Mouse (Mus musculus) ES-E14 (cell line): ENCODE results near the gene Smco4. TPM values are rescaled to one million over a fixed set of nuclear protein-coding genes. Genes with fewer than 3 reads are reported as not detected.

Source experiments
- DNase-seq: peaks from one replicate; pipeline ENCODE4 v3.0.0-alpha.2; 2013; ENCODE audit warnings: low read depth, low spot score
- H3K27ac ChIP-seq: 2 replicates; pipeline ENCODE4 v1.5.1; 2012; ENCODE audit warnings: low read depth, mild to moderate bottlenecking, low read length, moderate library complexity, mixed read lengths; ENCODE audit not compliant: poor library complexity, insufficient read depth, severe bottlenecking
- H3K36me3 ChIP-seq: 2 replicates; pipeline ENCODE4 v1.6.1; 2012; ENCODE audit warnings: mild to moderate bottlenecking, low read length, moderate library complexity, mixed read lengths; ENCODE audit not compliant: control insufficient read depth, poor library complexity, insufficient read depth, severe bottlenecking
- H3K4me1 ChIP-seq, 2 experiments: fragments of 150-350 bp in 1 of 2; sonication (generic) in 1 of 2; 2 replicates each; pipeline ENCODE4 v1.6.1; 2012; ENCODE audit warnings: low read length in 2 of 2, mild to moderate bottlenecking in 1 of 2, mixed read lengths in 1 of 2; ENCODE audit not compliant: control insufficient read depth in 2 of 2, insufficient read depth in 2 of 2, poor library complexity in 1 of 2
- H3K4me3 ChIP-seq, 2 experiments: fragments of 150-350 bp in 1 of 2; sonication (generic) in 1 of 2; 2 replicates each; pipeline ENCODE4 v1.5.1; 2012; ENCODE audit warnings: low read length in 2 of 2, low read depth in 1 of 2, mild to moderate bottlenecking in 1 of 2, mixed read lengths in 1 of 2; ENCODE audit not compliant: insufficient read depth in 1 of 2, poor library complexity in 1 of 2, severe bottlenecking in 1 of 2
- H3K9ac ChIP-seq: 2 replicates; pipeline ENCODE4 v1.6.1; 2012; ENCODE audit warnings: low read depth, mild to moderate bottlenecking, low read length, mixed read lengths; ENCODE audit not compliant: poor library complexity, insufficient read depth, severe bottlenecking
- H3K9me3 ChIP-seq: fragments of 150-350 bp; sonication (generic); 2 replicates; pipeline ENCODE4 v1.6.1; 2012; ENCODE audit warnings: low read depth, mild to moderate bottlenecking, low read length; ENCODE audit not compliant: control insufficient read depth, insufficient read depth
- CHD2 ChIP-seq: IDR thresholded peaks from 2 replicates; pipeline ENCODE4 v1.6.1; 2014; ENCODE audit warnings: mild to moderate bottlenecking, low read depth, low read length, inconsistent platforms
- HCFC1 ChIP-seq: IDR thresholded peaks from 2 replicates; pipeline ENCODE4 v1.6.1; 2012; ENCODE audit warnings: low read length, inconsistent platforms, borderline replicate concordance; ENCODE audit not compliant: insufficient read depth
- MAFK ChIP-seq: IDR thresholded peaks from 2 replicates; pipeline ENCODE4 v1.6.1; 2014; ENCODE audit warnings: mild to moderate bottlenecking, low read depth, low read length, inconsistent platforms; ENCODE audit not compliant: insufficient read depth
- ZC3H11A ChIP-seq: IDR thresholded peaks from 2 replicates; pipeline ENCODE4 v1.6.1; 2012; ENCODE audit warnings: low read depth, mild to moderate bottlenecking, inconsistent platforms, low read length, borderline replicate concordance
- ZNF384 ChIP-seq: IDR thresholded peaks from 2 replicates; pipeline ENCODE4 v1.6.1; 2012; ENCODE audit warnings: low read depth, low read length, inconsistent platforms
- in situ Hi-C, 2 experiments: fragments of 600-800 bp; cut with MboI; formaldehyde crosslinking; loops; one replicate each; pipeline ENCODE4 v1.15.1; 2025; ENCODE audit warnings: low sequenced_read_pairs in 2 of 2, inconsistent platforms in 1 of 2; ENCODE audit not compliant: unreplicated experiment in 2 of 2
- total RNA-seq: library from RNA; depleted of rRNA; stranded (reverse); fragments of 300-350 nt; gene quantifications from 2 replicates; pipeline ENCODE4 v1.2.3, GENCODE M21; 2012

Gene Smco4
- total RNA-seq, 1 experiment: 8.7 TPM

DNA sequence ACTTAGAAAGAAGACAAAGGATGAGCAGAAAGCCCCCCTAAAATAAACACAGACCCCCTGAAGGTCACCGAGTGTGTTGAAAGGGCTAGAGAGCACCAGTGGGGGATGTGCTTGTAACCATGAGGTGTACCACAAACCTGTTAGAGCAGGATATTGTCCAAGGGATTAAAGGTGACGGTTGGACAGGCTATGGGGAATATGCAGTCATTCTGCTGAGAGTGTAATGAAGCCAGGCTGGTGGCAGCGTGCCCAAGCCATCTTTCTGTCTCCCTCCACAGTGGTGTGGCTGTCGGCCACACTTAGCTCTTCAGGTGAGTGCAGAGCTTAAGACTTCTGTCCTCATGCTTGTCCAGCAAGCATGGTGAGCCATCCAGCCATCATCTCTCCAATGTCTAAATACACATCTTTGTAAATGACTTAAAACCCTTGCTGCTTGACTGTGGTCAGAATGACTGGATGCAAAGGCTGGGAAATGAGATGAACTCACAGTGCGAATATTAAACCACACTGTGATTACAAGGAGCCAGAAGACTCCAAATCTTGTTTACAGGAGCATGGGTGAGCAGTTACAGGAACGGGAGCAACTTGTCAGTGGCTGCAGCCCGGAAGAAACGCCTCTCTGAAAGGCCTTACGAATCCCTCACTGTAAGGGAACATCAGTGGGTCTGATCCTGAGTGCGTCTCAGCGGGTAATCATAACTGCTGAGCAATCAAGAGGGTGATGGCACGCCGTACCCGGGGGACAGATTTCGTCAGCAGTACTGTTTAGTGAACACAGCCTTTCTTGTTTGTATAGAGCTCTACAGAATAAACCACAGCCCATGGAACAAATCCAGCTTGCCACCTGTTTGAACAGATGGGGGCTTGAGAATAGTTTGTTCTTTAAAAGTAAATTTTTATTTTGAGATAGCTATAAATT is 59.0 kb downstream of the Smco4 start:
- TF ChIP-seq ZC3H11A (no peak), HCFC1 (no peak), MAFK (no peak), ZNF384 (no peak), CHD2 (no peak)
- in situ Hi-C loops: no loop called here

DNA sequence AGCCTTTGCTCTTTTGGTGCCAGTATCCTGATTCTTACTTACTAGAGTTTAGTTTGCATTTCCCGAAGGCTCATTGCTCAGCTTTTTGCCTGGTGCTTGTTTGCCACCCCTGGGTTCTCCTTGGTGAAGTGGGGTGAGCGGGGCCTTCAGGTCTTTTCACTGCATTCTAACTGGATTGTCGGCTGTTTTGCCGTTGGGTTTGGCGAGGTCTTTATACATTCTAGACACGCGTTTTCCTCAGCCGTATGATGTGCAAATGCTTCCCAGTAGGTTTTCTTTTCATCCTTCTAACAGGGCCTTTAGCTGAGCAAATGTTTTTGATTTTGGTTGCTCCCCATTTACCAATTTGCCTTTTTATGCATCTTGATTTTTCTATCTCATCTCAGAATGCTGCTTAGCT is 60.1 kb downstream of the Smco4 start:
- in situ Hi-C loops: no loop called here
- Histone ChIP-seq H3K27ac (no peak overlapping the region), H3K4me3 (no peak overlapping the region), H3K36me3 (no peaks in the 10 kb centered on the region), H3K9me3 (no peaks in the 10 kb centered on the region), H3K4me1 (no peaks in the 10 kb centered on the region), H3K9ac (no peak overlapping the region)
- DNase-seq: no peak
- TF ChIP-seq ZNF384: no peak
- TF ChIP-seq MAFK: no peak
- TF ChIP-seq HCFC1: no peak
- TF ChIP-seq CHD2: no peak
- no peak for TF ChIP-seq ZC3H11A

More for the DNA sequence above, 59.0 kb downstream of the Smco4 start:
- Histone ChIP-seq H3K4me3 (no peak overlapping the region), H3K9me3 (no peaks in the 10 kb centered on the region), H3K4me1 (no peaks in the 10 kb centered on the region), H3K36me3 (no peaks in the 10 kb centered on the region), H3K27ac (no peak overlapping the region), H3K9ac (no peak overlapping the region)
- no peak for DNase-seq

DNA sequence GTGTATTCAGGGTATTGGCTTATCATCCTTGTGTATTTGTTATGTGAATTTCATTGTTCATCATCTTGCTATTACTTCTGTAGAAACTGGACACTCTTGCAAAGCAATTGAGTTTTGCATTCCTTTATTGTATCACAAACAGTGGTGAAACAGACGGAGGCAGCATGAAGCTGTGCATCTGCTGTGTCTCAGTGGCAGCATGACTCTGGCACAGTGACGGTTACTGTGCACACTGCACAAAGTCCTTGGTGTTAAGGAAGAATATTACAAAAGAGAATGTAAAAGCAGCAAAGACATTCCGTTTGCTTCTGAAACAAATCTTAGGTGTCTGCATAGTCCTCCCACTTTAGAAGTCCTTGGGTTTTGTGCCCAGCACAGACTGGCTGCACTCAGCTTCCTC is 67.2 kb downstream of the Smco4 start:
- Histone ChIP-seq H3K9me3 (no peaks in the 10 kb centered on the region), H3K27ac (no peak overlapping the region), H3K4me3 (no peak overlapping the region), H3K36me3 (no peaks in the 10 kb centered on the region), H3K9ac (no peak overlapping the region), H3K4me1 (no peaks in the 10 kb centered on the region)
- in situ Hi-C loops: no loop called here
- TF ChIP-seq MAFK (no peak), ZC3H11A (no peak), ZNF384 (no peak), HCFC1 (no peak), CHD2 (no peak)
- no peak for DNase-seq

DNA sequence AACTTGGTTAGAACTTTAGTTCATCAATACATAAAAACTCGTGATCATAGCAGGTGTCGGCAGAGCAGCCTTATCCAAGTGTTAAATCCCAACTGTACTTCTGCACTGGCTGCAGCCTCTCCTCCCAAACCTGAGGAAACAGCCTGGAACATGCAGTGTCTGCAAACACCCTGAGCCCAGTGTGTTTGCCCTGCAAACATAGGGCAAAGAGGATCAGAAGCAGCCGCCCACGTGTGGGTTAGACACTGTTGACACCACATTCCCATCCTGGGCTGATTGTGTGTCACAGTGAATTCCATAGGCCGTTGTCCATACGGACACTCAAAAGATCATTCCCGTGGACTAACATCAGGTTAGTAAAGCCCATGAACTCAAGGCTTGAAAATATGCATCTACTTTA is 69.1 kb downstream of the Smco4 start:
- no peak for TF ChIP-seq ZNF384
- no peak for TF ChIP-seq MAFK
- no peak for TF ChIP-seq HCFC1
- no peak for TF ChIP-seq ZC3H11A
- no peak for TF ChIP-seq CHD2
- Histone ChIP-seq H3K36me3 (no peaks in the 10 kb centered on the region), H3K4me3 (no peak overlapping the region), H3K27ac (no peak overlapping the region), H3K9ac (no peak overlapping the region), H3K4me1 (no peaks in the 10 kb centered on the region), H3K9me3 (no peaks in the 10 kb centered on the region)
- no peak for DNase-seq
- in situ Hi-C loops: no loop called here
